Mouse (Mus musculus) retina, postnatal 7 days (tissue): ENCODE data around the gene Hes2.

Source experiments
- DNase-seq: peaks from one replicate; pipeline ENCODE4 v3.0.0-alpha.2; 2012; ENCODE audit warnings: low read depth, low spot score

The Hes2 gene

GRCm38 (mm10) chr4:152131809-152132771 lies 26.6 kb upstream of the Hes2 start:
- DNase-seq, result no peak

DNA sequence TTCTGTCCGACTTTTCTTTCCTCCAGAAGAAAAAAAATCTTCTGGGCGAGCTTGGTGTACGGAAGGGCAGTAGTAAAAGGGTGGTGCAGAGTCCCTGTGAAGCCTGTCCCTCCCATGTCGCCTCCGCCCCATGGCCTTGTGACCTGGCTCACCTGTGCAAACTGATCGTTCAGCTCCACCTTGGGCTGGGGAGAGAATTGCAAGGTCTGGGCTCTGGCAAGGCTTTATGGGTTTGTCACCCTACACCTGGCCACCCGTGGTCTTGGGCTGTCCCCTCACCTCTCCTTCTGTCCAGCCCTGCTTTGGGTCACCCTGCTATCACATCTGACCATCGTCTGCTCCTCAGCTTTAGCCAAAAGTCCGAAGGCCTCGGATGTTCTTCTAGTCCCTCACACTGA lies 25.9 kb upstream of the Hes2 start:
- DNase-seq, result no peak

DNA sequence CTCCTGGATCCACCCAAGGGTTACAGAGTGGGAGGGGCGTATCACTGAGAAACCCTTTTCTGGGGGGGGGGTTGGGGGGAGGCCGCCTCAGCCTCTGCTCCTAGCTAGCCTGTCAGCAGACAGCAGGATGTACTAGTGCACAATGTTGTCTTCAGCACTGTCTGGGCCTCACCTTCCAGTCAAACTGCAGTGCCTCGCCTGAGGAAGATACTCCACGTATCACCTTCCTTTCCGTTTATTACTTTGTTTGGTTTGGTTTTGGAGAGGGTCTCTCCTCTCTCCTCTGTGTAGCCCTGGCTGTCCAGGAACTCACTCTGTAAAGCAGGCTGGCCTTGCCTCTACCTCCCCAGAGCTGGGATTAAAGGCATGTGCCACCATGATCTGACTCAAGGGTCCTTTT lies 25.5 kb upstream of the Hes2 start:
- no peak for DNase-seq

DNA sequence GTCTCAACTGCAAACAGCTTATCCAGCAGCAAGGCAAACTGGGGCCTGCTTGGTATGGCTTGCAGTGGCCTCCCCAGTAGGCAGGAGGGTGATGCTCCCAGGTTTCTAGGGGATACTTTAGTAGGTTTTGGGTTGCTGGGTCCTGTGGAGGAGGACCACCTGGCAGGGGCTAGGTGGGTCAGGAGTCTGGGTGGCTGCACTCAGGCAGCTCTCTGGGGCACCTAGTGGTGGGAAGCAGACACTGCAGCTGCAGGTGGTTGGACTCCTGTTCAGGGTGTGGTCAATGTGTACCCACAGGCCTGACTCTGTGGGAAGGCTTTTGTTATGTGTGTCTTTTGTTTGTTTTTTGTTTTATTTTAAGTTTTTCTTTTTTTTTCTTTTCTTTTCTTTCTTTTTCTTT lies 24.2 kb upstream of the Hes2 start:
- no peak for DNase-seq

DNA sequence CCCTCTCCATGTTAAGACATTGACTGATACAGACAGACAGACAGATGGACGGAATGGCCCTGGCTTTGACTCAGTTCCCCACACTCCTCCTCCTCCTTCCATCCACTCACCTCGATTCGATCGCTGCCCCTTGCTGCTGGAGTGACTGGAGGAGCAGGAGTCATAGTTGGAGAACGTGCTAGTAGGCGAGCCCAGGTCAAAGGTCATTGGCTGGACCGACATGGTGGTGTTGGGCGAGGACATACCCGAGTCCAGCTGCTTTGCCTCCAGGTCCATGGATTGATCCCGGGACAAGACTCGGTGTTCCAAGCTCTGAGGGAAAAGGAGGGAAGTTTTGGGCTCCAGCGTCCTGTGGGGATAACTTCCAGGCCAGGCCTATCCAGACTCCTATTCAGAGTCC lies 23.3 kb upstream of the Hes2 start:
- DNase-seq, result no peak

DNA sequence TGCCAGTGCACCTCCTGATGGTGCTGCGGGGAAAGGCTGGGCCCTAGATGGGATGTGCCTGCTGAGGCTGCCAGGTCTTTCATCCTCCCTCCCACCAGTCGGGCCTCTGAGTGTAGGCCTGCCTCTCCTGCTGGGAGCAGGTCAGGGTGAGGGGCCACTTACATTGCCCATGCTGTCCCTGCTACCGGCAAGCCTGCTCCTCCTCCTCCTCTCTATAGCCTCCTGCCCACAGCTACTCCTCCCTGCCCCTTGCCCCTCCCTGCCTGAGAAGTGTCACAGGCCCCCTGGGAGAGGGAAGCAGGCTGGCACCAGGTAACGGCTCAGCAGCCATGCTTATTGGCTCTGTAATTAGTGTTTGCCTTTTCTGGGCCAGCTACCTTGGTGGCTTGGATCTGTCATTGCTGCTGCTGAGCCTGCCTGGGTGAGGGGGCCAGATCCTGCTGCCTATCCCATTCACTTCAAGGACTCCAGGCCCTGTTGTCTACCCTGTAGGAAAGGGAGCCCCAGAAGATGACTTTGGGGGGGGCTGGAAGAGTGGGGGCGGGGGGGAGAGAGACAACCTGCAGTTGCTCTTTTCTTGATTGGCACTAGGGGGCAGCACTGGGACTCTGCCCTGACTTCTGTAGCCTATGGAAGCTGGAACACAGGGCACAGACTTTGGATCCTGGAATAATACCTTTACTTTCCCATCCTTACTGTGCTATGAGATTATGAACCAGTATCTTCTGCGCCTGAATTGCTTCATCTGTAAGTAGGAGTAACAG lies 22.4 kb upstream of the Hes2 start:
- DNase-seq, result no peak

- DNase-seq, result no peak
Measured at GRCm38 (mm10) chr4:152136876-152137250, 21.8 kb upstream of the Hes2 start.

- DNase-seq, result peak; percentile 82
Measured at GRCm38 (mm10) chr4:152138497-152139260, 20.0 kb upstream of the Hes2 start.

DNA sequence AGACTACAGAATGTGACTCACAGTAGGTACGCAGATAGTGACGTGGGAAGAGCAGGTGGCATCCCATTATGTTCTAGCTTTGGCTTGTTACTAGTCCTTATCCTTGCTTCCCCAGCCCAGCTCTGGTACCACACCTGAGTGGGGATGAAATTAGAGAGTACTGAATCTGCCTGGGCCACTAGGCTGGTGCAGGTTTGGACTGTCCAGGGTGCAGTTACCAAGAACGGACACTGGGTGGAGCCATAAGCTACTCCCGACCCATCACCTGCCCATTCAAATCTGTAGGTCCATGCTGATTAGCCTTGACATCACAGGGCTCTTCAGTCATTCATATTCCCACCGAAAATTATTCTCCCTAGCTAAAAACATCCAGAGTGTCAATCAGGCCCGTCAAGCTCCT lies 18.2 kb upstream of the Hes2 start:
- DNase-seq, result no peak

DNA sequence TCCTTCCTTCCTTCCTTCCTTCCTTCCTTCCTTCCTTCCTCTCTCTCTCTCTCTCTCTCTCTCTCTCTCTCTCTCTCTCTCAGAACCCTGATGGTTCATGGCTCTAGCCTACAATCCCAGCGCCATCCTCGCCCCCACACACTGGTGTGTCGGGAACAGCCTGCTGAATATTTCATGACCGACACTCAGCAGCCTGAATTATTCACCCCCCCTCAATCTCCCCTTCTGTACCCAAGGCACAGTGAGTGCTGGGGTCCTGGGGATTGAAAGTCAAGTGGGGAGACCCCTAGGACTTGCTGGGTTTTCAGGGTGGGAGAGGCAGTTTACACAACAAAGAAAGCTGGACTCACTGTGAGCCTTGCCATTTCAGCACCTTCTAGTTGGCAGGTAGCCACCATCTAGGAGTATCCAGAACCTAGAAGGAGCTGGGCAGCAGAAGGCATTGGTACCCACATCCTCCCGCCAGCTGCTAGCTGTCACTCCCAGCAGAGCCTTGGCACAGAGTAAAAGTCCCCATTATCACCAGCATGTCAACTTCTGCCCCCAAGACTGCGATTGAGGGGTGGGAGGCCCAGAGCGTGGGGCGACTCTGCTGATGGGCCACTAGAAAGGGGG lies 17.0 kb upstream of the Hes2 start:
- no peak for DNase-seq

DNA sequence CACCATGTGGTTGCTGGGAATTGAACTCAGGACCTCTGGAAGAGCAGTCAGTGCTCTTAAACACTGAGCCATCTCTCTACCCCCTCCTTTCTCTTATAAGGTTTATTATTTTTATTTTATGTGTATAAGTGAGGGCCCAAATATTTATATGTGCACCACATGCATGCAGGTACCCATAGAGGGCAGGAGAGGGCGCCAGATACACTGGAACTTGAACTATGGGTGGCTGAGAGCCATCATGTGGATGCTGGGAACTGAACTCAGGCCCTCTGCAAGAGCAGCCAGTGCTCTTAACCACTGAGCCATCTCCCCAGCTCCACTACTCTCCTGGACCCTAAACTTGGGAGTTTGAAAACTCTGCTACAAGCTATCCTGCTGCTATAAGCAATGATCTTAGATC lies 15.0 kb upstream of the Hes2 start:
- DNase-seq, result no peak

DNA sequence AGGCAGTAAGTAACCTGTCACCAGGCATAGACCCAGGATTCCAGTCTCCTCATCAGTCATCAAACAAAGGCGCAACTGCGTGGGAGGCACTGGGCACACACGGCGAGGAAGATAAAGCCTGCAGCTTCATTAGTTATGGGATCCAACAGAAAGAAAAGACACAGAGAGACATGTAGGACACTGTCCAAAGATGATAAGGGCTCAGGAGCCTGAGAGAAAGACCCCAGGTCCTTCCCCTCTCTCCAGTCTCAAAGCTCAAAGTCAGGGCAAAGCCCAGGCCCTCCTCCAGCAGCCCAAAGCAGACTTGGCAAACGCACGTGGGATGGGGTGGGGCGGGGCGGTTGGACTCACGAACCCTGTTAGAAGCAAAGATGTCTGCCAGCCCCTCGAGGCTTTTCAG lies 13.2 kb upstream of the Hes2 start:
- no peak for DNase-seq

DNA sequence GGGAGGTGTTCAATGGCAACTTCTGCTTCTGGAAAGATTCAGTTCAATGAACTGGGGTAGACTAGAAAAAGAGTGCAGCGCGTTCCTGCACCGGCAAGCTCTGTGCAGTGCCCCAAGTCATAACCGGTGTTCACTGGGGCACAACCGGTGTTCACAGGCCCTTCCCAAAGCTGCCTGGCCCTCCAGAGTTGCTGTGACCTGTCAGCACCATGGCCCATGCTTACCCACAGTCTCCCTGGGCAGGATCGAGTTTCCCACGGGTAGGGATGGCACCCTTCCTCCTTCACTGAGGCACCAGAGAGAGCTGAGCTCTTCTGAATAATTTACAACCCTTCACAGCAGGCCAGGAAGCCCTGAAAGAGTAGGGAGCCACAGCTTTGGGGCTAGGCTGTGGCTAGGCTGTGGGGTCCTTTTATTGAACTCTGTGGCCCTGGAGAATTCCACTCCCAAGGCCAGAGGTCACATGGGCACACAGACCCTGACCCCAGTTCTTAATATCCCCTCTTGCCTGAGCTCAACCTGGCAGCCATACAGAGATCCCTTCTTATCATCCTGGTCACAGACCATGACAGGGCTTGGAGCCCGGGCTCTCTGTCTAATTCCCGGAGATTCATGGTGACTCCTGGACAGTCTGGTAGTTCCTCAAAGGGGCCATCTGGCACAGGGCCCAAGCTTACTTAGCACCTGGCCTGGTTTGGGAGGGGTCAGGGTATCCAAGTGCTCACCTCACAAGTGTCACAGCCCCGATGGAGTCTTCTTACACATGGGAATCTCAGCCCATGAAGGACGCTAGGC lies 12.4 kb upstream of the Hes2 start:
- DNase-seq, result no peak

GRCm38 (mm10) chr4:152150546-152150945 lies 8.1 kb upstream of the Hes2 start:
- DNase-seq, result no peak

- DNase-seq, result no peak
Measured at GRCm38 (mm10) chr4:152151451-152151965, 7.2 kb upstream of the Hes2 start.

DNA sequence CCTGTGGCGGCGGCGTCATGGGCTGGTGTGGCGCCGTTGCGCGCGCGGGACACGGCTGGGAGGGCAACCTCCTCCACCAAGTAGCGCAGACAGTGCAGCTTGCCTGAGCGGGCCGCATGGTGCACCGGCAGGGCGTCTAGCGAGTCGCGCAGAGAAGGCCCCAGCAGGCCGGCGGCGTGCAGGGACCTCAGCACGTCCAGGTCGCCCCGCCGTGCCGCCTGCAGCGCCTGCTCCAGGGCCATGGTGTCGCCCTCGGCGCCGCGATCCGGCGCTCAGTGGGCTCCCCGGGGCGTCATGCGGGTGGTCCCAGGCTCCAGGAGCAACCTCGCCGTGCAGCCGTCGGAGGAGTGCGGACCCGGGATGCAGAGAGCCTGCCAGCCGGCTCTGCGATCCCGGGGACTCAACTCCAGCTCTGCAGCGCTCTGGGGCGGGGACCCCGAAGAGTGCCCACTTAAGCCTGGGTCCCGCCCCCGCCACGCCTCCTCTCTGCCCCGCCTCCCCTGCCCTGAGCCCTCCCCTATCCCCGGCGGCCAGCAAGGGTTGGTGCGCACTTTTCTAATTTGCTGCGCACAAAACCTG lies 6.6 kb upstream of the Hes2 start, which contains the start of gene Espn:
TSS of gene Espn (minus strand) at position 406 of the 579 bp plus-strand sequence.
- DNase-seq, result peak; percentile 47

DNA sequence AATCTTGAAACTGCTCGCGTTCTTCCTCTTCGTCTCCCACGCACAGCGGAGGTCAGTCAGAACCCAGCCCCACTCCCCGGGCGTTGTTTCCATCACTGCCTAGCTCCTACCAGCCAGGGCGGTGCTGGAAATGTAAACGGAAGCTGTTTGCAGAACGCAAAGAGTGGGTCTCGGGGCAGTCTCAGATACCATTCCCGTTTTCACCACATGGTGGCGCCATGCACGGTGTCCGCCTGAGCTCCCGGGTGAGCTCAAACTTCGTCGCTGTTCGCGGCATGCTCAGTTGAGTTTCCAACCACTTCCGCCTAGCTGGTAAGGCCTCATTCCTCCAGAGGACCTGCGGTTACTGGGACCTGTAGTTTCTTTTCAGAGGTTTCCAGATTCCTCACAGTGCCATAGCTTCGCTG lies 4.9 kb upstream of the Hes2 start:
- DNase-seq, result no peak

- DNase-seq, result no peak
Measured at GRCm38 (mm10) chr4:152155019-152155418, 3.6 kb upstream of the Hes2 start.

GRCm38 (mm10) chr4:152157779-152158584 lies 685 bp upstream of the Hes2 start:
- DNase-seq, result no peak
